Mouse (Mus musculus) small intestine, adult 2 months (tissue): Measurements from ENCODE around the gene Cuedc1. TPM values are rescaled to one million over a fixed set of nuclear protein-coding genes. Genes with fewer than 3 reads are reported as not detected.
"Not testable (repeated sequence)": the region's sequence is repeated elsewhere in the genome, so short reads cannot be mapped to it uniquely, and the experiment has no call there.

Source experiments
- H3K27ac ChIP-seq: fragments of 200-500 bp; 2 replicates; pipeline ENCODE4 v1.5.1; 2012; ENCODE audit warnings: low read depth, low read length, control low read depth, inconsistent platforms; ENCODE audit not compliant: insufficient read depth
- H3K27me3 ChIP-seq: fragments of 200-500 bp; 2 replicates; pipeline ENCODE4 v1.6.1; 2012; ENCODE audit warnings: mild to moderate bottlenecking, moderate library complexity, low read length, inconsistent platforms; ENCODE audit not compliant: control insufficient read depth, insufficient read depth
- H3K36me3 ChIP-seq: fragments of 200-500 bp; 2 replicates; pipeline ENCODE4 v1.6.1; 2012; ENCODE audit warnings: mild to moderate bottlenecking, low read length, control low read depth, inconsistent platforms; ENCODE audit not compliant: control insufficient read depth, insufficient read depth
- H3K4me1 ChIP-seq: fragments of 200-500 bp; 2 replicates; pipeline ENCODE4 v1.6.1; 2012; ENCODE audit warnings: low read length, inconsistent platforms, mixed read lengths; ENCODE audit not compliant: control insufficient read depth, insufficient read depth, insufficient read length
- H3K4me3 ChIP-seq: fragments of 200-500 bp; 2 replicates; pipeline ENCODE4 v1.5.1; 2012; ENCODE audit warnings: low read depth, mild to moderate bottlenecking, control low read depth, inconsistent platforms, low read length, moderate library complexity
- CTCF ChIP-seq: fragments of 200-500 bp; IDR thresholded peaks from 2 replicates; pipeline ENCODE4 v1.5.1; 2012; ENCODE audit warnings: low read depth, mild to moderate bottlenecking, control low read depth, inconsistent platforms, low read length, moderate library complexity, mixed read lengths; ENCODE audit not compliant: insufficient replicate concordance, insufficient read length; ENCODE audit errors: extremely low read depth
- POLR2A ChIP-seq: fragments of 200-500 bp; IDR thresholded peaks from 2 replicates; pipeline ENCODE4 v1.6.1; 2012; ENCODE audit warnings: low read depth, mild to moderate bottlenecking, control low read depth, inconsistent platforms, low read length, moderate library complexity
- WGBS: fragments of 180-500 bp; shearing (Covaris S2); methylation state at CpG from one replicate; pipeline ENCODE4 v1.1.7; 2018; 5-methylcytosine and 5-hydroxymethylcytosine counted together
- polyA plus RNA-seq: library from polyadenylated mRNA; depleted of rRNA; stranded (reverse); fragments of >200 nt; gene quantifications from 2 replicates; pipeline ENCODE4 v1.2.3, GENCODE M21; 2012

The Cuedc1 gene
- polyA plus RNA-seq, 1 experiment = 13.3 TPM

- peaks cover 15% of the 10 kb centered on the region for H3K27me3 ChIP-seq
- WGBS = 1% methylated on average over 2 of the region's 2 CpGs
- H3K36me3 ChIP-seq = no peaks in the 10 kb centered on the region
- no peak for TF ChIP-seq CTCF
- no peak for TF ChIP-seq POLR2A
- H3K27ac ChIP-seq = no peak overlapping the region
- H3K4me1 ChIP-seq = peaks cover 6% of the 10 kb centered on the region
- no peak overlapping the region for H3K4me3 ChIP-seq
These were observed 99.3 kb downstream of the Cuedc1 start for GRCm38 (mm10) chr11:88197153-88197576.

GRCm38 (mm10) chr11:88198223-88198622 lies 100.4 kb downstream of the Cuedc1 start:
- peaks cover 8% of the 10 kb centered on the region for H3K27me3 ChIP-seq
- 58% methylated on average over 4 of the region's 4 CpGs for WGBS
- H3K4me1 ChIP-seq = peaks cover 6% of the 10 kb centered on the region
- no peak for TF ChIP-seq POLR2A
- TF ChIP-seq CTCF = no peak
- H3K4me3 ChIP-seq = no peak overlapping the region
- no peaks in the 10 kb centered on the region for H3K36me3 ChIP-seq
- no peak overlapping the region for H3K27ac ChIP-seq

- Histone ChIP-seq H3K36me3 (no peaks in the 10 kb centered on the region), H3K27ac (no peak overlapping the region), H3K4me1 (no peaks in the 10 kb centered on the region; the same call in 1 of the 2 replicates), H3K4me3 (no peak overlapping the region), H3K27me3 (no peaks in the 10 kb centered on the region)
- 67% methylated on average over 2 of the region's 2 CpGs for WGBS
- TF ChIP-seq CTCF = no peak
These were observed 103.3 kb downstream of the Cuedc1 start for GRCm38 (mm10) chr11:88201172-88201571.

- H3K27ac ChIP-seq = no peak overlapping the region
- H3K36me3 ChIP-seq = peaks cover under 1% of the 10 kb centered on the region; the same call in 1 of the 2 replicates
- TF ChIP-seq POLR2A = no peak
- 66% methylated on average over 2 of the region's 2 CpGs for WGBS
- no peaks in the 10 kb centered on the region for H3K27me3 ChIP-seq
- no peak overlapping the region for H3K4me3 ChIP-seq
- no peaks in the 10 kb centered on the region; the same call in 1 of the 2 replicates for H3K4me1 ChIP-seq
These were observed 104.2 kb downstream of the Cuedc1 start for GRCm38 (mm10) chr11:88202077-88202476.

- TF ChIP-seq POLR2A (peak; percentile 85), CTCF (peak; percentile 49; the same call in 1 of the 2 replicates)
- H3K4me1 ChIP-seq = no peaks in the 10 kb centered on the region; the same call in 1 of the 2 replicates
- WGBS = under 1% methylated on average over 51 of the region's 51 CpGs
- H3K4me3 ChIP-seq = peak within 1 kb of the TSS; percentile 87
- H3K27ac ChIP-seq = peak within 1 kb of the TSS; percentile 79
- peaks cover 9% of the 10 kb centered on the region for H3K36me3 ChIP-seq
- H3K27me3 ChIP-seq = no peaks in the 10 kb centered on the region
These were observed 106.1 kb downstream of the Cuedc1 start, which contains the start of gene Mrps23 for GRCm38 (mm10) chr11:88203712-88204532. Gene Mrps23 (plus strand): TSS chr11:88204388.

GRCm38 (mm10) chr11:88204593-88205368 lies 106.9 kb downstream of the Cuedc1 start:
- Histone ChIP-seq H3K27ac (peak overlapping the region; percentile 42), H3K4me3 (peak overlapping the region; percentile 87), H3K4me1 (no peaks in the 10 kb centered on the region; the same call in 1 of the 2 replicates), H3K27me3 (no peaks in the 10 kb centered on the region), H3K36me3 (peaks cover 13% of the 10 kb centered on the region)
- TF ChIP-seq CTCF (0 out of 2 replicates have a peak, but pooled peaks have one; percentile 6), POLR2A (no peak)
- 21% methylated on average over 30 of the region's 30 CpGs for WGBS

- H3K27ac ChIP-seq, H3K27me3 ChIP-seq, H3K4me3 ChIP-seq, H3K4me1 ChIP-seq: not testable (repeated sequence)
- H3K36me3 ChIP-seq = peaks cover 29% of the 10 kb centered on the region
- peak; percentile 25; the same call in 1 of the 2 replicates for TF ChIP-seq CTCF
- WGBS = 67% methylated on average over 8 of the region's 8 CpGs
These were observed 108.7 kb downstream of the Cuedc1 start for GRCm38 (mm10) chr11:88206576-88206975.
